Mouse (Mus musculus) embryonic fibroblast, embryonic 13.5 days (primary cell): ENCODE measurements around the gene Gm340. TPM values are rescaled to one million over a fixed set of nuclear protein-coding genes. Genes with fewer than 3 reads are reported as not detected.

Experiments
- H3K27ac ChIP-seq: 2 replicates; pipeline ENCODE4 v1.5.1; 2012; ENCODE audit warnings: low read length, control low read depth, inconsistent platforms; ENCODE audit not compliant: insufficient read depth
- H3K4me1 ChIP-seq: 2 replicates; pipeline ENCODE4 v1.6.1; 2011; ENCODE audit warnings: low read length; ENCODE audit not compliant: control insufficient read depth, insufficient read depth
- H3K4me3 ChIP-seq: 2 replicates; pipeline ENCODE4 v1.5.1; 2011; ENCODE audit warnings: mild to moderate bottlenecking, control low read depth, low read length; ENCODE audit not compliant: insufficient read depth
- CTCF ChIP-seq: IDR thresholded peaks from 2 replicates; pipeline ENCODE4 v1.5.1; 2011; ENCODE audit warnings: mild to moderate bottlenecking, control low read depth, low read length, moderate library complexity, borderline replicate concordance; ENCODE audit not compliant: insufficient read depth
- POLR2A ChIP-seq: IDR thresholded peaks from 2 replicates; pipeline ENCODE4 v1.6.1; 2011; ENCODE audit warnings: low read depth, mild to moderate bottlenecking, control low read depth, low read length, moderate library complexity
- polyA plus RNA-seq: library from polyadenylated mRNA; stranded (reverse); fragments of >200 nt; gene quantifications from 2 replicates; pipeline ENCODE4 v1.2.4, GENCODE M21; 2011; ENCODE audit warnings: low read depth; ENCODE audit not compliant: missing spikeins, insufficient read length

The Gm340 gene
- polyA plus RNA-seq, 1 experiment: 7.2 TPM

DNA sequence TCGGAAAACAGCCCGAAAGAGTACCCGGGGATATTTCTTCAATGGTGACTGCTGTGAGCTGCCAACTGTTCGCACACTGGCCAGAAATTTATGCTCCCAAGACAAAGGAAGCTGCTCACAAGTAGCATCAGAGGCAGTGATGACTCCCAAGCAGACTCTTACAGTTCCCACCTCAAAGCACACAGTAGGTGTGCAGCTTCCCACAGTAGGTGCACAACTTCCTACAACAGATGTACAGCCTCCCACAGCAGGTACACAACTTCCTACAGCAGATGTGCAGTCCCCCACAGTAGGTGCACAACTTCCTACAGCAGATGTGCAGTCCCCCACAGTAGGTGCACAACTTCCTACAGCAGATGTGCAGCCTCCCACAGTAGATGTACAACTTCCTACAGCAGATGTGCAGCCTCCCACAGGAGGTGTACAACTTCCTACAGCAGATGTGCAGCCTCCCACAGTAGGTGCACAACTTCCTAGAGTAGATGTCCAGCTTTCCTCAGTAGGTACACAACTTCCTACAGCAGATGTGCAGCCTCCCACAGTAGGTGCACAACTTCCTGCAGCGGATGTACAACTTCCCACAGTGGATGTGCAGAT is 846 bp downstream of the Gm340 start:
- H3K4me1 ChIP-seq: no peaks in the 10 kb centered on the region
- no peak for TF ChIP-seq CTCF
- no peak for TF ChIP-seq POLR2A
- H3K27ac ChIP-seq: no peak overlapping the region
- H3K4me3 ChIP-seq: no peak overlapping the region

DNA sequence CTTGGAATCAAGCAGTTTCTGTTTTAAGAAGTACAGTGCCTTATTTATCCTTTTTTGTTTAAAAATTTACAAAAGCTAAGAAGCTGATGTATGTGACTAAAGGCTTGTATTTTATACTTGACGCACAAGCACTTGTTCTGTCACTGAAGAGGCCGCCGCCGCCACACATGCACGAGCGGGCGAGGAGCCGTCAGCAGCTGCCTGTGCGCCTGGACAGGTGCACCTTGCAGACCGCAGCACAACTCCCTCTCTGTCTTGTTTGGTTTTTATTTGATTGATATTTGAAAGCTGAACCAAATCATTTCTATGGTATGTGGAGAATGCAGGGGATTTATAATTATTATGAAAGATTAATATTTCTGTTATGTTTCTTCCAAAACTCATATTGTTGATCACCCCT is 4.6 kb downstream of the Gm340 start:
- TF ChIP-seq CTCF: no peak
- TF ChIP-seq POLR2A: no peak
- no peak overlapping the region for H3K4me3 ChIP-seq
- H3K4me1 ChIP-seq: peaks cover 8% of the 10 kb centered on the region
- H3K27ac ChIP-seq: no peak overlapping the region

DNA sequence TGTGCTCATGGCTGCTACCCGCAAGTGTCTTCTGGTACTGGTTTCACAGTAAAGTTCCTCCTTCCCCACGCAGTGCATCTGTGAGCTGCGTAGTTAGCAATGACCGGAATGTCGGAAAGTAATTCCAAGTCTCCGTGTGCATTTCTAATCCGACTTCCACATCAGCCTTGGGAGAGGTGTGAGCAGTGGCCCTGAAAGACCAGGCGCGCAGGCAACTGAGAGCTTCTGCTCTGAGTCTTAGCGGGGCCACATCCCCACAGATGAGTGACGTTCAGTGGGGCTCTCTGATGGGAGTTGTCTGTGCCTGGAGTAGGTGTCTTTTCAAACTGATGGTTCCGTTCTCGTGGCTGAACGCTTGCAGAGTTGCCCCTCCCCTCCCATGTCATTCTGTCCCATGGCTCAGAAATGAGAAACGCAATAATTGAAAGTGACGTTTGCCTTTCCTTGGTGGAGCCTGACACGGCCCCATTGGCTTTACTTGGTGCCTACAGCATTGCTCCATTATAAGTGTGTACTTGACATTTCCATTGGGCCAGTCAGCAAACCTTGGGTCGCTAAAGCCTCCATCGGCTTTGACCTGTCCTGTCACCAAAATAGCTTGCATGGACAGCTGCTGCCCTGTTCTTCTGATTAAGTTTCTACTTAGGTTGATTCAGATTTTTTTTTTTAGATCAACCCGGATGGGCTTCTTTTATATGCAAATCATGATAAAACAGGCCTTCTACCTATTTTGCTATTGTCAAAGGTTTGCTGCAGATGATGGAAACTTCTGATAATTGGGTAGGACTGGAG is 5.5 kb downstream of the Gm340 start:
- no peak for TF ChIP-seq POLR2A
- no peak for TF ChIP-seq CTCF
- H3K27ac ChIP-seq: no peak overlapping the region

DNA sequence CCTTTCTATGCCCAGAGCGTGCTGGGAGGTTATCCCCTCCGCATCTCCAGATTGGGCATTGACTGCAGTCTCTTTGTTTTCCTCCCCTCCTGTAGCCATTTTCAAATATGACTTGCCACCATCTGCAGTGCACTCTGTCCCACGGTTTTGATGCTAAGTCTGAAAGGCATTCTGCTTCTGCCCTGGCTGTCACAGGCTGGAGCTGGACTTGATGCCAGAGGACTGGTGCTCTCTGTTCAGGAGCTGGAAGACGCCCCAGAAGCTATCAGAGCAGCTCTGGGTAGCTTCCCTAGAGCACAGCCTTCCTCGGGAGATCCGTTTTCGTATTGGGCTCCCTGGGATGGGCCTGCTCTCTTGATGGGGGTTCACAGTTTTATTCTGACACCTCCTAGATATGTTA is 6.9 kb downstream of the Gm340 start:
- Histone ChIP-seq H3K4me3 (no peak overlapping the region), H3K4me1 (peaks cover 14% of the 10 kb centered on the region), H3K27ac (no peak overlapping the region)
- no peak for TF ChIP-seq POLR2A
- TF ChIP-seq CTCF: no peak

More for the DNA sequence above, 5.5 kb downstream of the Gm340 start:
- Histone ChIP-seq H3K4me3 (no peak overlapping the region), H3K4me1 (peaks cover 13% of the 10 kb centered on the region)

DNA sequence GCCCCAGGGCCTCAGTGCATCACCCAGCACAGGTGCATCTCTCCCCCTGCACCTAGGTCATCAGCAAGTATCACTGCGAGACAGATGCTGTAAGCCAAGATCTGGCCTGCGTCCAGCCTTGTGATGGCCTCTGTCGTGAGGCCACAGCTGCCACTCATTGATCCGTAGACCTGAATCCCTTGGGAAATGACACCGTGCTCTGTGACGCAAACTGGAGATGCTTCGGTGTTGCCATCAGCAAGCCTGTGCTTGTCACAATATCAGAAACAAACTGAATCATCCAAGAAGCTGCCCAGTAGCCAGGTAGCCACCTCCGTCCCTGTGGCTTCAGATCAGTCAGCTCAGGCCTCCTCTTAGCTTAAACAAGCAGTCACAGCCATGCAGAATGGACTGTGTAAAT is 7.5 kb downstream of the Gm340 start:
- TF ChIP-seq POLR2A (no peak), CTCF (no peak)
- no peak overlapping the region for H3K4me3 ChIP-seq

DNA sequence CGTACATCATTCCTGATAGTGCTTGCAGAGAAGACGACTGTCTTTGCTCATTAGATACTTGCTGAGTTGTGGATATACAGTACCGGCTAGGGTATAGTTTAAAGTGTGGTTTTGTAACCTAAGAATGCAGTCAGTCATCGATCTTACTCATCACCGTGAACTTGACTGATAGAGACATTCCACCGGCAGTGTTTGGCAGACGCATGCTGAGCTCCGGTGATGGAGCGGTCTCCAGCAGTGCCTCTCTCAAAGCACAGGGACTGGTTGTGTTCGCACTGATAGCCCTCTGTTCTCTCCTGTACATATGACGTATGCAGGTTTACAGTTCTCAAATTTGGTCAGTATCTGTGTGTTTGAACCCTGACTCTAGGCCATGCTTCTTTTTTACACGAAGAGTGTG is 9.6 kb downstream of the Gm340 start:
- Histone ChIP-seq H3K27ac (no peak overlapping the region), H3K4me3 (no peak overlapping the region), H3K4me1 (peaks cover 16% of the 10 kb centered on the region)
- TF ChIP-seq POLR2A (no peak), CTCF (no peak)

More for the DNA sequence above, 7.5 kb downstream of the Gm340 start:
- Histone ChIP-seq H3K4me1 (peaks cover 16% of the 10 kb centered on the region), H3K27ac (no peak overlapping the region)

DNA sequence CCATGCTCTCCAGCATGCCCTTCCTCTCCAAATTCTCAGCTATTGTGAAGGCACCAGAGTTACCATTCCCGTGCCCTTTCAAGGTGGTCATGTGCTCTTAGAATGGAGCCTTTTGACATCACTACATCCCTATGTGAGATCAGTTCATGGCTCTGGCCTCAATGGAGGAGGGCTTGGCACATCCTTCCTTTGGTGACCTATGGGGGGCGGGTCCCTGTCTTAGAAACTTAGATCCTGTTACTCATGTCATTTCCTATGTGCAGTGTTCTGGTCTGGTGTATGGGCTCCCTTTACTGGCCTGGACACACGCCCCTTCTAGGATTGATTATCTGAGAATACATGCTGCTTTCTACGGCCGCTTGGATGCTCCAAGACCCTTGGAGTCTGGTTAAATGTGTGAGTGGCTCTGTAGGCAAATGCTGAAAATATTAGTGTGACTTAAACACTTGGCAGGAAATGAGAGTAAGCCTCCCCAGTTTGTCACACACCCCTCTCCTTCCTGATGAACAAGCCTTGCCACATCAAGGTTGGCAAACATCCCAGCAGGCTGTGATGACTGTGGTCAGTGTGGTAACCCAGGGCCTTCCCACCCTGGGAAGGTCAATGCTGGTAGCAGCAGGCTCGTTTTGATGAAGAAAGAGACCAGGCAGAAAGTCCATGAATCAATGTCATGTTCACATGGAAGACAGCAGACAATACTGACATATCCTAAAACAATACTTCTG is 15.2 kb downstream of the Gm340 start:
- no peak for TF ChIP-seq CTCF
- no peak for TF ChIP-seq POLR2A
- no peak overlapping the region for H3K4me3 ChIP-seq
- no peak overlapping the region for H3K27ac ChIP-seq
- peaks cover 7% of the 10 kb centered on the region for H3K4me1 ChIP-seq

DNA sequence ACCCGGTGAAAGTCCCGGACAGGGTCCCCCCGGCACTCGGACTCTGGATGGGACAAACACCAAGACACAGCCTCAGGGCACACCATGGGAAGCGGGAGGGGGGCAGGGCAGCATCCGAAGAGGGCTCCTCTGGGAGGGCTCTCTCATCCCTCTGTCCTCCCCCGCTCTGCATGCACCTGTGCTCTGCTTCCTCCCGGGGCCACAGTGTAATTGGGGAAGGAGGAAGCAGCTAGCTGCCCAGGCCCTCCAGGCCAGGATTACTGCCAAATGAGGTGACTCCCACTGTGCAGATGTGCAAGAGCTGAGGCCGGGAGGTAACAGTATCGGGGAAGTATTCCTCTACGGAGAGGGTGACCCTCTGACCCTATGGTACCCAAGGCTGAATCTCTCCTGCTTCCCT is 18.5 kb downstream of the Gm340 start:
- Histone ChIP-seq H3K27ac (no peak overlapping the region), H3K4me3 (no peak overlapping the region), H3K4me1 (peaks cover 5% of the 10 kb centered on the region)
- TF ChIP-seq CTCF (no peak), POLR2A (no peak)

DNA sequence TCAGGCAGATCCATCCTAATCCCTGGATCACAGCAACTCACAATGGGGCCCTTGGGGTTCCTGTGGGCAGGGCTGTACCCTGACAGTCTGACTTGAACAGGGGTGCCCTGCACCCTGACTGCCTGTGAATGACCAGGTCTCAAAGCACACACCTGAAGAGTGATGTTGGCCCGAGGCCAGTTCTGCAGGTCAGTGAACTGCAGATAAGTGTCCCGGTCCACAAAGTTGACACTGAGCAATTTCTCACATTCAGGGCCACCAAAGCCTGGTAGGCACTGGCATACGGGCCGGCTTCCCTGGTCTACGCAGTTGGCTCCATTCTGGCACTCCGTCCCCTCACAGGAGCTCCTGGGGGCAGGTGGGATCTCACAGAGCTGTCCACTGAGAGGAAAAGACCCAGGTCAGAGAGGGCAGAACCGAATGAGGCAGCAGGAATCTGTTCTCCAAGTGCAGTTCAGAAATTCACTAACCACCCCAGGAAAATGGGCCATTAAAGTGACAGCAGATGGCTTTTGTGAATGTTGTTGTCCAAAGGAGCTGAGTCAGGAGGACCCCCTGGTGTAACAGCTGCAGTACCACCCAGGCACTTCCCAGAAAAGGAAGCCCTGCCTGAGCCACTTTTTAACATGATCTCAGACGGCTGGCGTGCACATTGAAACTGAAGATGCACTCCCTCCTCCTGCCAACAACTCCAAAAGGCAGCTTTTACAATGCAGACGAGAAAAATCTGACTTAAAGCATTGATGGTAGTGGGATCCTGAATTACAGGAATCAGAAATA is 24.2 kb downstream of the Gm340 start:
- Histone ChIP-seq H3K27ac (no peak overlapping the region), H3K4me1 (no peaks in the 10 kb centered on the region), H3K4me3 (no peak overlapping the region)
- TF ChIP-seq POLR2A (no peak), CTCF (no peak)

DNA sequence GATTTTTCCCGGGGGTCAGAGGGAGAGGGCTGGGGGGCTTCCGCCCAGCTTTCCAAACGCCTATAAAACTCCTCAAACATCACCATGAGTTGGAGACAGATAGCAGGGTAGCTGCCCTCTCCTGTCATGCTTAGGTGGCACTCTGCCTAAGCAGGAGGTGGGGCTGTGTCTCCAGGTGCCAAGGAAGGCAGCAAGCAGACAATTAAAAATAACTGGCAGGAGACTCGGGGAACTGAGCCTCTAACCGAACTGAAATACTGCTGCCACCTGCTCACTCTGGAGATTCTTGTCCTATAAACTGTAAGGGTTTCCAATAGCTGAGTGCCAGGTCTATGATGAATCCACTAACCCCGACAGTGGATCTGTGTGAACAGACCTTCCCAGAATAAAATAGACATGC is 29.5 kb downstream of the Gm340 start:
- Histone ChIP-seq H3K4me3 (no peak overlapping the region), H3K27ac (no peak overlapping the region), H3K4me1 (no peaks in the 10 kb centered on the region)
- TF ChIP-seq POLR2A (no peak), CTCF (no peak)
